Mouse (Mus musculus) lung, postnatal 0 days (tissue): ENCODE data around the gene Agap3.

Experiments used
- CTCF ChIP-seq: IDR thresholded peaks from 2 replicates; pipeline ENCODE4 v1.5.1; 2016; ENCODE audit warnings: antibody characterized with exemption, mild to moderate bottlenecking
- EP300 ChIP-seq: IDR thresholded peaks from 2 replicates; pipeline ENCODE4 v1.6.1; 2016; ENCODE audit warnings: antibody characterized with exemption, mild to moderate bottlenecking, control low read depth

GRCm38 (mm10) chr5:24523806-24524205, 71.8 kb downstream of the Agap3 start:
- TF ChIP-seq EP300: no peak
- TF ChIP-seq CTCF: no peak
